Mouse (Mus musculus) midbrain, embryonic 11.5 days (tissue): ENCODE data around the gene Speg. TPM values are rescaled to one million over a fixed set of nuclear protein-coding genes. Genes with fewer than 3 reads are reported as not detected.

Experiments used
- ATAC-seq: fragments of 200-750 bp; cut with Nextera tagmentation; 2 replicates; pipeline ENCODE4 v1.8.0; 2017; ENCODE audit warnings: moderate TSS enrichment, moderate library complexity; ENCODE audit not compliant: low FRiP score
- DNase-seq: peaks from one replicate; pipeline ENCODE4 v3.0.0; 2015; ENCODE audit warnings: low spot score; ENCODE audit errors: missing footprints
- H3K27ac ChIP-seq: fragments of 300-500 bp; sonication (generic); 2 replicates; pipeline ENCODE4 v1.5.1; 2014; ENCODE audit warnings: low read depth, low read length
- H3K27me3 ChIP-seq: fragments of 300-500 bp; sonication (generic); 2 replicates; pipeline ENCODE4 v1.6.1; 2014; ENCODE audit warnings: mild to moderate bottlenecking, low read length, moderate library complexity, mixed read lengths; ENCODE audit not compliant: control insufficient read depth, insufficient read depth
- H3K36me3 ChIP-seq: fragments of 300-500 bp; sonication (generic); 2 replicates; pipeline ENCODE4 v1.6.1; 2014; ENCODE audit warnings: mild to moderate bottlenecking, low read length, moderate library complexity, mixed read lengths; ENCODE audit not compliant: control insufficient read depth, insufficient read depth
- H3K4me1 ChIP-seq: fragments of 300-500 bp; sonication (generic); 2 replicates; pipeline ENCODE4 v1.6.1; 2014; ENCODE audit warnings: low read length; ENCODE audit not compliant: control insufficient read depth, insufficient read depth
- H3K4me2 ChIP-seq: fragments of 300-500 bp; sonication (generic); 2 replicates; pipeline ENCODE4 v1.6.1; 2014; ENCODE audit warnings: mild to moderate bottlenecking, moderate library complexity
- H3K4me3 ChIP-seq: fragments of 300-500 bp; sonication (generic); 2 replicates; pipeline ENCODE4 v1.5.1; 2014; ENCODE audit warnings: low read depth, low read length
- H3K9ac ChIP-seq: fragments of 300-500 bp; sonication (generic); 2 replicates; pipeline ENCODE4 v1.6.1; 2014; ENCODE audit warnings: low read length
- H3K9me3 ChIP-seq: fragments of 300-500 bp; sonication (generic); 2 replicates; pipeline ENCODE4 v1.6.1; 2016; ENCODE audit warnings: low read length; ENCODE audit not compliant: control insufficient read depth
- WGBS: fragments of 180-500 bp; shearing (Covaris S2); extraction: QIAGEN DNeasy Blood & Tissue Kit; methylation state at CpG from one replicate; pipeline ENCODE4 v1.1.7; 2014; 5-methylcytosine and 5-hydroxymethylcytosine counted together
- polyA plus RNA-seq: library from polyadenylated mRNA; unstranded; fragments of >200 nt; fragmentation: Nextera tagmentation; extraction: Ambion mirVana; gene quantifications from 2 replicates; pipeline ENCODE4 v1.2.1, GENCODE M21; 2014

Gene Speg
- polyA plus RNA-seq, 1 experiment from 2014 or later: 15.2 TPM

GRCm38 (mm10) chr1:75442171-75442570 lies 67.1 kb downstream of the Speg start:
- Histone ChIP-seq H3K27ac (peak overlapping the region; percentile 91), H3K36me3 (no peaks in the 10 kb centered on the region), H3K27me3 (no peaks in the 10 kb centered on the region), H3K9ac (no peak overlapping the region), H3K4me2 (no peak overlapping the region), H3K4me1 (peaks cover 51% of the 10 kb centered on the region), H3K9me3 (no peaks in the 10 kb centered on the region), H3K4me3 (no peak overlapping the region)
- 80% methylated on average over 9 of the region's 9 CpGs for WGBS
- DNase-seq: no peak
- no peak for ATAC-seq

- no peak for DNase-seq
- H3K9ac ChIP-seq: peak overlapping the region; percentile 16
- ATAC-seq: no peak
- no peaks in the 10 kb centered on the region for H3K9me3 ChIP-seq
- no peak overlapping the region for H3K4me3 ChIP-seq
- peaks cover 57% of the 10 kb centered on the region for H3K4me1 ChIP-seq
- H3K27me3 ChIP-seq: no peaks in the 10 kb centered on the region
- no peaks in the 10 kb centered on the region for H3K36me3 ChIP-seq
- peak overlapping the region; percentile 91 for H3K27ac ChIP-seq
- 30% methylated on average over 7 of the region's 8 CpGs for WGBS
- H3K4me2 ChIP-seq: no peak overlapping the region; the same call in 1 of the 2 replicates
Observed at GRCm38 (mm10) chr1:75442811-75443210, 67.7 kb downstream of the Speg start.

- H3K27me3 ChIP-seq: no peaks in the 10 kb centered on the region
- H3K9me3 ChIP-seq: no peaks in the 10 kb centered on the region
- ATAC-seq (no peak), DNase-seq (no peak)
- H3K27ac ChIP-seq: peak overlapping the region; percentile 91
- no peaks in the 10 kb centered on the region for H3K36me3 ChIP-seq
- 16% methylated on average over 13 of the region's 13 CpGs for WGBS
- H3K9ac ChIP-seq: peak overlapping the region; percentile 53
- H3K4me3 ChIP-seq: 0 out of 2 replicates have a peak overlapping the region, but pooled peaks have one; percentile 7
- peaks cover 63% of the 10 kb centered on the region for H3K4me1 ChIP-seq
- H3K4me2 ChIP-seq: peak overlapping the region; percentile 40
Observed at GRCm38 (mm10) chr1:75443247-75444024, 68.3 kb downstream of the Speg start.

- DNase-seq (peak; percentile 92), ATAC-seq (peak; percentile 17)
- H3K4me1 ChIP-seq: peaks cover 68% of the 10 kb centered on the region
- 22% methylated on average over 3 of the region's 3 CpGs for WGBS
- H3K27me3 ChIP-seq: no peaks in the 10 kb centered on the region; the same call in 1 of the 2 replicates
- no peaks in the 10 kb centered on the region for H3K36me3 ChIP-seq
- H3K27ac ChIP-seq: peak overlapping the region; percentile 91
- no peak overlapping the region for H3K4me3 ChIP-seq
- no peaks in the 10 kb centered on the region for H3K9me3 ChIP-seq
- H3K4me2 ChIP-seq: peak overlapping the region; percentile 40
- H3K9ac ChIP-seq: peak overlapping the region; percentile 53
Observed at GRCm38 (mm10) chr1:75444208-75444607, 69.1 kb downstream of the Speg start.

GRCm38 (mm10) chr1:75445141-75445701 lies 70.1 kb downstream of the Speg start:
- 18% methylated on average over 8 of the region's 9 CpGs for WGBS
- 0 out of 2 replicates have a peak, but pooled peaks have one; percentile 0 for ATAC-seq
- Histone ChIP-seq H3K4me1 (peaks cover 78% of the 10 kb centered on the region), H3K27ac (peak overlapping the region; percentile 91), H3K9me3 (no peaks in the 10 kb centered on the region), H3K4me3 (peak overlapping the region; percentile 20), H3K4me2 (peak overlapping the region; percentile 40), H3K9ac (peak overlapping the region; percentile 41), H3K36me3 (no peaks in the 10 kb centered on the region), H3K27me3 (peaks cover 10% of the 10 kb centered on the region)
- DNase-seq: no peak

GRCm38 (mm10) chr1:75445751-75446611 lies 70.9 kb downstream of the Speg start:
- H3K9me3 ChIP-seq: no peaks in the 10 kb centered on the region
- peak overlapping the region; percentile 91 for H3K27ac ChIP-seq
- H3K4me2 ChIP-seq: peak overlapping the region; percentile 40
- under 1% methylated on average over 22 of the region's 22 CpGs for WGBS
- DNase-seq (peak; percentile 98), ATAC-seq (peak; percentile 43)
- H3K4me1 ChIP-seq: peaks cover 86% of the 10 kb centered on the region
- no peaks in the 10 kb centered on the region for H3K36me3 ChIP-seq
- peaks cover 16% of the 10 kb centered on the region for H3K27me3 ChIP-seq
- H3K4me3 ChIP-seq: peak overlapping the region; percentile 20
- H3K9ac ChIP-seq: peak overlapping the region; percentile 41

GRCm38 (mm10) chr1:75446656-75447055 lies 71.6 kb downstream of the Speg start:
- 2% methylated on average over 20 of the region's 20 CpGs for whole genome bisulfite sequencing
- peak overlapping the region; percentile 51 for H3K9ac ChIP-seq
- ATAC-seq (peak; percentile 28), DNase-seq (no peak)
- peaks cover 89% of the 10 kb centered on the region for H3K4me1 ChIP-seq
- H3K4me2 ChIP-seq: peak overlapping the region; percentile 40
- H3K27ac ChIP-seq: peak overlapping the region; percentile 91
- H3K9me3 ChIP-seq: no peaks in the 10 kb centered on the region
- H3K27me3 ChIP-seq: peaks cover 22% of the 10 kb centered on the region
- H3K4me3 ChIP-seq: no peak overlapping the region; the same call in 1 of the 2 replicates
- H3K36me3 ChIP-seq: no peaks in the 10 kb centered on the region

- H3K4me1 ChIP-seq: peaks cover 87% of the 10 kb centered on the region
- H3K9ac ChIP-seq: peak overlapping the region; percentile 51
- H3K4me3 ChIP-seq: no peak overlapping the region
- ATAC-seq: peak; percentile 7; the same call in 1 of the 2 replicates
- H3K36me3 ChIP-seq: no peaks in the 10 kb centered on the region
- no peaks in the 10 kb centered on the region for H3K9me3 ChIP-seq
- DNase-seq: peak; percentile 93
- peak overlapping the region; percentile 91 for H3K27ac ChIP-seq
- H3K27me3 ChIP-seq: peaks cover 26% of the 10 kb centered on the region
- WGBS: 4% methylated on average over 10 of the region's 10 CpGs
- H3K4me2 ChIP-seq: peak overlapping the region; percentile 40
Observed at GRCm38 (mm10) chr1:75447265-75448051, 72.4 kb downstream of the Speg start.
